Mouse (Mus musculus): Measurements from ENCODE around the gene Jsrp1.
A peak's percentile ranks its signal among the peaks of the same experiment; 100 is the strongest.

Gene Jsrp1

GRCm38 (mm10) chr10:80813366-80813765 is at the start of gene Jsrp1:
Gene Jsrp1, minus strand, starts transcription at chr10:80813498.
- DNase-seq: no peak

GRCm38 (mm10) chr10:80862305-80862704 is 49.0 kb upstream of the Jsrp1 start:
- DNase-seq: no peak

GRCm38 (mm10) chr10:80858350-80858935 is 45.1 kb upstream of the Jsrp1 start:
- no peak for DNase-seq

GRCm38 (mm10) chr10:80857848-80858247 is 44.5 kb upstream of the Jsrp1 start:
- no peak for DNase-seq

GRCm38 (mm10) chr10:80857386-80857785 is 44.1 kb upstream of the Jsrp1 start:
- DNase-seq: no peak

GRCm38 (mm10) chr10:80856908-80857307 is 43.6 kb upstream of the Jsrp1 start:
- no peak for DNase-seq

GRCm38 (mm10) chr10:80856267-80856666 is 43.0 kb upstream of the Jsrp1 start:
- DNase-seq: peak; percentile 95

- DNase-seq: no peak
Observed at GRCm38 (mm10) chr10:80855749-80856073, 42.4 kb upstream of the Jsrp1 start.

GRCm38 (mm10) chr10:80854913-80855748 is 41.8 kb upstream of the Jsrp1 start, which contains the start of the genes Lsm7 and Sppl2b:
Gene Lsm7, minus strand, starts transcription at chr10:80855209.
Gene Sppl2b, plus strand, starts transcription at chr10:80855275.
- DNase-seq: peak; percentile 100

- peak; percentile 93 for DNase-seq
Observed at GRCm38 (mm10) chr10:80848571-80848970, 35.3 kb upstream of the Jsrp1 start.

- DNase-seq: no peak
Observed at GRCm38 (mm10) chr10:80845732-80846131, 32.4 kb upstream of the Jsrp1 start.

GRCm38 (mm10) chr10:80845055-80845693 is 31.9 kb upstream of the Jsrp1 start:
- no peak for DNase-seq

- no peak for DNase-seq
Observed at GRCm38 (mm10) chr10:80843931-80844547, 30.7 kb upstream of the Jsrp1 start, which contains the start of gene Lingo3. Gene Lingo3, minus strand, starts transcription at chr10:80844039.

GRCm38 (mm10) chr10:80843087-80843930 is 30.0 kb upstream of the Jsrp1 start:
- no peak for DNase-seq

- no peak for DNase-seq
Observed at GRCm38 (mm10) chr10:80842334-80842733, 29.0 kb upstream of the Jsrp1 start.

GRCm38 (mm10) chr10:80841685-80842084 is 28.4 kb upstream of the Jsrp1 start:
- DNase-seq: no peak

GRCm38 (mm10) chr10:80839848-80840247 is 26.6 kb upstream of the Jsrp1 start:
- DNase-seq: no peak

- DNase-seq: no peak
Observed at GRCm38 (mm10) chr10:80838346-80838912, 25.1 kb upstream of the Jsrp1 start.

- DNase-seq: peak; percentile 96
Observed at GRCm38 (mm10) chr10:80837827-80838226, 24.5 kb upstream of the Jsrp1 start.

GRCm38 (mm10) chr10:80836949-80837379 is 23.7 kb upstream of the Jsrp1 start:
- DNase-seq: no peak

GRCm38 (mm10) chr10:80835617-80836016 is 22.3 kb upstream of the Jsrp1 start:
- no peak for DNase-seq

GRCm38 (mm10) chr10:80832818-80833217 is 19.5 kb upstream of the Jsrp1 start:
- no peak for DNase-seq
